In the genomic region with DNA sequence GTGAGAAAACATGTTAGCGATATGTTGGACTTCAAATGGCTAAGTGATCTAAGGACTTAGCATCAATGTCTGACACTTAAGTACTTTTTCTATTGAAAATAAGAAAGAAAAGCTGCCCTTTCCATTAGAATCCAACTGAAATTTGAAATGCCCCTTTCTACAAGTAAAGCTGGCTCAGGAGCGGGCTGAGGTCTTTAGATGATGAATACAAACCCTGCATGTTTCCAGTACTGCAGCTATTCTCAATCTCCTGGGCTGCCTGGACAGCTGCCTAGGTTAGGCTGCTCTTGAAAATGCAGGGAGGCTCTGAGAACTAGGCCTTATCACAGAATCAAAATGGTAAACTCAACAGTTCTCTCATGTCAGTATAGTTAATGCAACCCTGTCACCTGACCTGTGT, we compare ENCODE assay signal across 9 mouse cellular contexts. TPM values are rescaled to one million over a fixed set of nuclear protein-coding genes. Genes with fewer than 3 reads are reported as not detected.
DNase-seq lines count a peak whose midpoint lies in the region; ATAC-seq and TF ChIP-seq lines count a peak whose summit lies in the region.
"Had no signal": no experiment of that assay in that cellular context is flagged by ENCODE, and none has a peak within 500 bp of the region (broad histone marks: within the 10 kb centered on the region; RNA-seq: fewer than 3 reads in every experiment).

No protein-coding gene starts in this region.

- no peak for ATAC-seq in hindbrain, embryonic 12.5 days (ENCODE audit: low FRiP score)
- no peak for ATAC-seq in forebrain, postnatal 0 days
- no peak for ATAC-seq in midbrain, embryonic 12.5 days (ENCODE audit: low FRiP score, low read depth)

- no peak overlapping the region for H3K27ac ChIP-seq in hindbrain, embryonic 12.5 days
- no peak overlapping the region for H3K27ac ChIP-seq in hindbrain, embryonic 10.5 days
- H3K27ac ChIP-seq in brown adipose tissue, adult 24 weeks (replicated peaks; ENCODE audit: low read depth, low read length), result no peak overlapping the region
- no peak overlapping the region for H3K27ac ChIP-seq in forebrain, postnatal 0 days (ENCODE audit: low read depth, low read length)
- H3K27ac ChIP-seq in midbrain, embryonic 12.5 days (replicated peaks), result no peak overlapping the region

- no peak overlapping the region for H3K9ac ChIP-seq in hindbrain, embryonic 12.5 days
- H3K9ac ChIP-seq in forebrain, postnatal 0 days, result 0 out of 2 replicates have a peak overlapping the region, but pooled peaks have one; percentile 45
- H3K9ac ChIP-seq in midbrain, embryonic 12.5 days (replicated peaks), result no peak overlapping the region

- TF ChIP-seq CTCF in forebrain, postnatal 0 days (IDR thresholded peaks at IDR 0.05; ENCODE audit: low read depth), result no peak

- 92% methylated on average over 2 of the region's 2 CpGs for WGBS in hindbrain, embryonic 12.5 days
- 92% methylated on average over 2 of the region's 2 CpGs for WGBS in hindbrain, embryonic 10.5 days
- 70% methylated on average over 2 of the region's 2 CpGs for WGBS in forebrain, postnatal 0 days
- WGBS in midbrain, embryonic 12.5 days, result 89% methylated on average over 2 of the region's 2 CpGs

- no peaks in the 10 kb centered on the region for H3K36me3 ChIP-seq in hindbrain, embryonic 12.5 days
- H3K36me3 ChIP-seq in hindbrain, embryonic 10.5 days, result no peaks in the 10 kb centered on the region
- H3K36me3 ChIP-seq in forebrain, postnatal 0 days (ENCODE audit: insufficient read depth), result no peaks in the 10 kb centered on the region
- H3K36me3 ChIP-seq in midbrain, embryonic 12.5 days, result no peaks in the 10 kb centered on the region

- no peak overlapping the region for H3K4me3 ChIP-seq in hindbrain, embryonic 12.5 days
- H3K4me3 ChIP-seq in hindbrain, embryonic 10.5 days, result no peak overlapping the region
- H3K4me3 ChIP-seq in brown adipose tissue, adult 24 weeks (ENCODE audit: insufficient read depth, low read depth, low read length), result peak overlapping the region; percentile 8; the same call in 1 of the 2 replicates
- H3K4me3 ChIP-seq in forebrain, postnatal 0 days (ENCODE audit: low read depth, low read length), result no peak overlapping the region
- no peak overlapping the region for H3K4me3 ChIP-seq in midbrain, embryonic 12.5 days

- H3K4me2 ChIP-seq in hindbrain, embryonic 12.5 days (replicated peaks), result peak overlapping the region; percentile 80
- peak overlapping the region; percentile 92 for H3K4me2 ChIP-seq in forebrain, postnatal 0 days (ENCODE audit: low read depth)
- peak overlapping the region; percentile 85 for H3K4me2 ChIP-seq in midbrain, embryonic 12.5 days (replicated peaks)

- peaks cover 3% of the 10 kb centered on the region for H3K27me3 ChIP-seq in hindbrain, embryonic 12.5 days
- peaks cover 2% of the 10 kb centered on the region for H3K27me3 ChIP-seq in hindbrain, embryonic 10.5 days (ENCODE audit: insufficient read depth, poor library complexity, severe bottlenecking)
- no peaks in the 10 kb centered on the region for H3K27me3 ChIP-seq in forebrain, postnatal 0 days (ENCODE audit: insufficient read depth, low read length)
- peaks cover 2% of the 10 kb centered on the region for H3K27me3 ChIP-seq in midbrain, embryonic 12.5 days

- H3K4me1 ChIP-seq in hindbrain, embryonic 12.5 days, result peaks cover 24% of the 10 kb centered on the region
- H3K4me1 ChIP-seq in hindbrain, embryonic 10.5 days (replicated peaks), result peaks cover 38% of the 10 kb centered on the region
- peaks cover 3% of the 10 kb centered on the region; the same call in 1 of the 2 replicates for H3K4me1 ChIP-seq in brown adipose tissue, adult 24 weeks (ENCODE audit: control insufficient read depth, insufficient read depth, insufficient read length, low read length)
- H3K4me1 ChIP-seq in forebrain, postnatal 0 days (ENCODE audit: insufficient read depth), result peaks cover 18% of the 10 kb centered on the region
- H3K4me1 ChIP-seq in midbrain, embryonic 12.5 days, result peaks cover 18% of the 10 kb centered on the region

- DNase-seq in hindbrain, embryonic 10.5 days (ENCODE audit: low spot score), result no peak
- no peak for DNase-seq in forebrain, postnatal 0 days
- DNase-seq in right cerebral cortex, postnatal 25 days, result no peak
- no peak for DNase-seq in right cerebral cortex, adult 18-20 months
- DNase-seq in frontal cortex, postnatal 14 days (ENCODE audit: low spot score in 2 of 2), result no peak
- DNase-seq: kidney, adult 8-10 months had no signal

- H3K9me3 ChIP-seq in hindbrain, embryonic 12.5 days (replicated peaks), result no peaks in the 10 kb centered on the region
- H3K9me3 ChIP-seq in hindbrain, embryonic 10.5 days, result no peaks in the 10 kb centered on the region
- H3K9me3 ChIP-seq in forebrain, postnatal 0 days (ENCODE audit: low read length), result no peaks in the 10 kb centered on the region
- H3K9me3 ChIP-seq in midbrain, embryonic 12.5 days, result no peaks in the 10 kb centered on the region

RNA-seq across cellular contexts. Expression of a gene that starts 2.8 kb away (rescaled TPM):
- 3.8 and 4.0 TPM in 2 replicates for polyA plus RNA-seq in hindbrain, embryonic 12.5 days (2016; fragmentation: Nextera tagmentation; extraction: Ambion mirVana)
- polyA plus RNA-seq in hindbrain, embryonic 10.5 days (2016; fragmentation: Nextera tagmentation; extraction: Ambion mirVana), result 1.7 and 2.3 TPM in 2 replicates
- polyA plus RNA-seq in brown adipose tissue, adult 24 weeks (2012; ENCODE audit: insufficient read depth, insufficient read length, missing spikeins), result 36.0 and 40.8 TPM in 2 replicates
- total RNA-seq in forebrain, postnatal 0 days (2014; rRNA removed), result 19.0 and 20.5 TPM in 2 replicates
- 3.7 and 3.9 TPM in 2 replicates for polyA plus RNA-seq in forebrain, postnatal 0 days (2015; fragmentation: Nextera tagmentation; extraction: Ambion mirVana)
- 2.6 and 3.1 TPM in 2 replicates for polyA plus RNA-seq in midbrain, embryonic 12.5 days (2016; fragmentation: Nextera tagmentation; extraction: Ambion mirVana)

RNA-seq across cellular contexts. Expression of a gene that starts 13.4 kb away (rescaled TPM):
- 12.0 and 12.9 TPM in 2 replicates for polyA plus RNA-seq in hindbrain, embryonic 12.5 days (2016; fragmentation: Nextera tagmentation; extraction: Ambion mirVana)
- 7.7 and 8.9 TPM in 2 replicates for polyA plus RNA-seq in hindbrain, embryonic 10.5 days (2016; fragmentation: Nextera tagmentation; extraction: Ambion mirVana)
- polyA plus RNA-seq in brown adipose tissue, adult 24 weeks (2012; ENCODE audit: insufficient read depth, insufficient read length, missing spikeins), result 3.2 and 4.2 TPM in 2 replicates
- total RNA-seq in forebrain, postnatal 0 days (2014; rRNA removed), result 30.8 and 47.0 TPM in 2 replicates
- polyA plus RNA-seq in forebrain, postnatal 0 days (2015; fragmentation: Nextera tagmentation; extraction: Ambion mirVana), result 16.5 and 27.9 TPM in 2 replicates
- 9.7 and 10.5 TPM in 2 replicates for polyA plus RNA-seq in midbrain, embryonic 12.5 days (2016; fragmentation: Nextera tagmentation; extraction: Ambion mirVana)

RNA-seq across cellular contexts. Expression of a gene that starts 17.4 kb away (rescaled TPM):
- polyA plus RNA-seq in hindbrain, embryonic 12.5 days (2016; fragmentation: Nextera tagmentation; extraction: Ambion mirVana), result 7.0 and 8.3 TPM in 2 replicates
- polyA plus RNA-seq in hindbrain, embryonic 10.5 days (2016; fragmentation: Nextera tagmentation; extraction: Ambion mirVana), result 7.7 and 8.3 TPM in 2 replicates
- 95.3 and 183 TPM in 2 replicates for polyA plus RNA-seq in brown adipose tissue, adult 24 weeks (2012; ENCODE audit: insufficient read depth, insufficient read length, missing spikeins)
- total RNA-seq in forebrain, postnatal 0 days (2014; rRNA removed), result 27.2 and 28.5 TPM in 2 replicates
- 20.1 and 27.1 TPM in 2 replicates for polyA plus RNA-seq in forebrain, postnatal 0 days (2015; fragmentation: Nextera tagmentation; extraction: Ambion mirVana)
- polyA plus RNA-seq in midbrain, embryonic 12.5 days (2016; fragmentation: Nextera tagmentation; extraction: Ambion mirVana), result 7.5 and 8.4 TPM in 2 replicates

RNA-seq across cellular contexts. Expression of a gene that starts 17.4 kb away (rescaled TPM):
- polyA plus RNA-seq in hindbrain, embryonic 12.5 days (2016; fragmentation: Nextera tagmentation; extraction: Ambion mirVana), result 1.6 and 1.7 TPM in 2 replicates
- polyA plus RNA-seq in hindbrain, embryonic 10.5 days (2016; fragmentation: Nextera tagmentation; extraction: Ambion mirVana), result 1.6 and 1.9 TPM in 2 replicates
- 6.1 and 6.2 TPM in 2 replicates for polyA plus RNA-seq in brown adipose tissue, adult 24 weeks (2012; ENCODE audit: insufficient read depth, insufficient read length, missing spikeins)
- 8.5 and 8.8 TPM in 2 replicates for total RNA-seq in forebrain, postnatal 0 days (2014; rRNA removed)
- 3.6 TPM in 2 replicates for polyA plus RNA-seq in forebrain, postnatal 0 days (2015; fragmentation: Nextera tagmentation; extraction: Ambion mirVana)
- 0.79 and 1.1 TPM in 2 replicates for polyA plus RNA-seq in midbrain, embryonic 12.5 days (2016; fragmentation: Nextera tagmentation; extraction: Ambion mirVana)

RNA-seq across cellular contexts. Expression of a gene that starts 52.0 kb away (rescaled TPM):
- polyA plus RNA-seq in hindbrain, embryonic 12.5 days (2016; fragmentation: Nextera tagmentation; extraction: Ambion mirVana), result 1.4 and 1.6 TPM in 2 replicates
- polyA plus RNA-seq in hindbrain, embryonic 10.5 days (2016; fragmentation: Nextera tagmentation; extraction: Ambion mirVana), result 0.72 and 1.5 TPM in 2 replicates
- polyA plus RNA-seq in brown adipose tissue, adult 24 weeks (2012; ENCODE audit: insufficient read depth, insufficient read length, missing spikeins), result 2.8 and 3.8 TPM in 2 replicates
- 6.5 and 9.4 TPM in 2 replicates for total RNA-seq in forebrain, postnatal 0 days (2014; rRNA removed)
- polyA plus RNA-seq in forebrain, postnatal 0 days (2015; fragmentation: Nextera tagmentation; extraction: Ambion mirVana), result 4.8 and 7.1 TPM in 2 replicates
- 1.3 and 1.8 TPM in 2 replicates for polyA plus RNA-seq in midbrain, embryonic 12.5 days (2016; fragmentation: Nextera tagmentation; extraction: Ambion mirVana)
